Mouse (Mus musculus): Measurements from ENCODE around the gene Lmo2. TPM values are rescaled to one million over a fixed set of nuclear protein-coding genes. Genes with fewer than 3 reads are reported as not detected.
"Not testable (repeated sequence)": the region's sequence is repeated elsewhere in the genome, so short reads cannot be mapped to it uniquely, and the experiment has no call there.

Gene Lmo2
- polyA plus RNA-seq, 1 experiment = 585 TPM

- peak overlapping the region; percentile 96 for H3K4me3 ChIP-seq (replicated peaks)
- peaks cover 59% of the 10 kb centered on the region for H3K36me3 ChIP-seq (replicated peaks; ENCODE audit: low read length)
- H3K9me3 ChIP-seq = no peaks in the 10 kb centered on the region
- H3K27me3 ChIP-seq (replicated peaks) = no peaks in the 10 kb centered on the region
- no peak for TF ChIP-seq FLI1 (IDR thresholded peaks at IDR 0.05; ENCODE audit: low read length)
- no peak for TF ChIP-seq GATA1 (IDR thresholded peaks at IDR 0.05; ENCODE audit: borderline replicate concordance, low read length)
- peaks cover 76% of the 10 kb centered on the region for H3K4me1 ChIP-seq
Measured at GRCm38 (mm10) chr2:103970791-103971649, 13.2 kb downstream of the Lmo2 start.

GRCm38 (mm10) chr2:103971838-103972237 lies 14.1 kb downstream of the Lmo2 start:
- peaks cover 58% of the 10 kb centered on the region for H3K36me3 ChIP-seq (replicated peaks; ENCODE audit: low read length)
- H3K27me3 ChIP-seq (replicated peaks) = no peaks in the 10 kb centered on the region
- H3K9me3 ChIP-seq = no peaks in the 10 kb centered on the region
- TF ChIP-seq GATA1 (IDR thresholded peaks at IDR 0.05; ENCODE audit: borderline replicate concordance, low read length) = no peak
- no peak for TF ChIP-seq FLI1 (IDR thresholded peaks at IDR 0.05; ENCODE audit: low read length)
- H3K4me3 ChIP-seq (replicated peaks) = peak overlapping the region; percentile 96
- peaks cover 72% of the 10 kb centered on the region for H3K4me1 ChIP-seq

GRCm38 (mm10) chr2:103975904-103976303 lies 18.1 kb downstream of the Lmo2 start:
- H3K4me3 ChIP-seq (replicated peaks) = peak overlapping the region; percentile 28
- no peaks in the 10 kb centered on the region for H3K27me3 ChIP-seq (replicated peaks)
- H3K9me3 ChIP-seq = no peaks in the 10 kb centered on the region
- no peak for TF ChIP-seq GATA1 (IDR thresholded peaks at IDR 0.05; ENCODE audit: borderline replicate concordance, low read length)
- TF ChIP-seq FLI1 (IDR thresholded peaks at IDR 0.05; ENCODE audit: low read length) = no peak
- peaks cover 92% of the 10 kb centered on the region for H3K36me3 ChIP-seq (replicated peaks; ENCODE audit: low read length)
- peaks cover 80% of the 10 kb centered on the region for H3K4me1 ChIP-seq

DNA sequence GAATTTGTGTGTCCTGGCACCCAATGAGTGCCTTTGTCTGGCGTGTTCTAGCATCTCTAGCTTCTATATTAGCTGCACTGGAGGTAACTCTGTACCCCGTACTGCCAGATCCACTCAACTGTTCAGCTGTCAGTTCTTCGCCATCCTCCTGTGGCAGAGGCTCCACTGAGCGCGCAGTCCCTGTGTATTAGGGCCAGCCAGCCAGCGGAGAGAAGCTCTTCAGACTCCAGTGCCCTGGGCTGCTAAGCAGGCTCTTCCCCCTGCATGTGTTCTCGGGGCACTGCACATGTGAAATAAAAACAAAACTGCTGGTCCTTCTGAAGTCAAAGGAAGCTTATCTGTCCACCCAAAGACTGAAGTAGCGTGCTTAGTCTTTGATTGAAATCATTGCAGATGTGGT lies 19.4 kb downstream of the Lmo2 start:
- H3K4me3 ChIP-seq (replicated peaks) = no peak overlapping the region
- H3K27me3 ChIP-seq (replicated peaks) = no peaks in the 10 kb centered on the region
- peaks cover 99% of the 10 kb centered on the region for H3K36me3 ChIP-seq (replicated peaks; ENCODE audit: low read length)
- H3K4me1 ChIP-seq = peaks cover 72% of the 10 kb centered on the region
- no peaks in the 10 kb centered on the region for H3K9me3 ChIP-seq
- no peak for TF ChIP-seq FLI1 (IDR thresholded peaks at IDR 0.05; ENCODE audit: low read length)
- TF ChIP-seq GATA1 (IDR thresholded peaks at IDR 0.05; ENCODE audit: borderline replicate concordance, low read length) = no peak

DNA sequence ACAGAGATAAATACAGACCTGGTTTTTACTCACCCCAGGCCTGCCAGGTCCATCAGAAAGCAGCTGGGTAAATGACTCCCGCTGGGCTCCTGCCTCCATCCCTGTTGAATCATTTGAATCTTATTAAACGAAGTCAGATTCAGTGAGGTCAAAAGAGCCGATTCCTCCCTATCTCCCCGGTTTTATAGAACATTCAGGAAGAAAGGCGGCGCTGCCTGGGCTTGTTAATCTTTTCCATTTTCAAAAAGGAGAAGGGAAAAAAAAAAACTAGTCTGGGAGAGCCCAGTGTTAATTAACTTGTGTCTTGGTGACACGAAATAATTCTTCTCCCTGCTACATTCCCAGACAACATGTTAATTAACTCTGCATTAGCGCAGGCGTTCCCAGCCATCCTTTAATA lies 19.9 kb downstream of the Lmo2 start:
- Histone ChIP-seq H3K36me3 (replicated peaks; ENCODE audit: low read length) (peaks cover 99% of the 10 kb centered on the region), H3K9me3 (no peaks in the 10 kb centered on the region), H3K27me3 (replicated peaks) (no peaks in the 10 kb centered on the region), H3K4me3 (replicated peaks) (no peak overlapping the region), H3K4me1 (peaks cover 70% of the 10 kb centered on the region)
- TF ChIP-seq GATA1 (IDR thresholded peaks at IDR 0.05; ENCODE audit: borderline replicate concordance, low read length) (no peak), FLI1 (IDR thresholded peaks at IDR 0.05; ENCODE audit: low read length) (no peak)

DNA sequence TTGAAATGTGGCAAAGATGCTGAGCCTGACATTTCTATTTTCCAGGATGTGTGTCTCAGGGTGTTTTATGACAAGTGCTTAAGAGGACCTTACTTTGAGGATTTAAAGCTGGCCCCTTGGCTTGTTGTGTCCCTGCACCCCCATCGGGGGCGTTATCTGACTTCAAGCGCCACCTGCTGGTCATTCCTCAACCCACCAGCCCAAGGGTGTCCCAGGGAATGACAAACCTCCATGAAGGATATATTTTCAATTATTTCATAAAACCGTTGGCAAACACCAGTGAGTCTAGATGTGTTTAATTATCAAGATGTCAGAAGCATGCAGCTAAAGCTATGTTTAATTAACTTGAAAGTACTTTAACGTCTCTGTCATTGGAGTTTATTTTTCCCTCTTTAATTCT lies 24.5 kb downstream of the Lmo2 start:
- Histone ChIP-seq H3K9me3 (0 out of 2 replicates have a peak, but pooled peaks cover 4% of the 10 kb centered on the region), H3K36me3 (replicated peaks; ENCODE audit: low read length) (peaks cover 81% of the 10 kb centered on the region), H3K4me1 (peaks cover 54% of the 10 kb centered on the region)

DNA sequence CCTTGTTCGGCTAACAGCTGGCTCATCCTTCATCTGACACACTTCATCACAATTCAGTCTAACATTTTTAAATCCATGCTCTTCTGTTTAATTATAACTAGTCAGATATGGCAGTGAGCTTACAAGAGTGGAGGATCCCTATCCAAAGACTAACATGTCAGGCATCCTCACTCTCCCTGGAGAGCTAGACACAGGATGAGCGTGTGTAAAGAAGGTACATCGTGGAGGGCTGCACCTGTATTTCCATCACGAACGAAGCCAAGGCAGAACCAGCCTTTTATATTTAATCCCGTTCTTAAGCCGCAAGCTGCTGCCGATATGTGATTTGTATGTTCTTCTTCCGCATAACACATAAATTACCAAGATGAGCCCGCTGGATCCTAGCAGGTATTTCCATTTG lies 25.4 kb downstream of the Lmo2 start:
- peaks cover 72% of the 10 kb centered on the region for H3K36me3 ChIP-seq (replicated peaks; ENCODE audit: low read length)
- 0 out of 2 replicates have a peak, but pooled peaks cover 4% of the 10 kb centered on the region for H3K9me3 ChIP-seq
- no peaks in the 10 kb centered on the region for H3K27me3 ChIP-seq (replicated peaks)
- TF ChIP-seq FLI1 (IDR thresholded peaks at IDR 0.05; ENCODE audit: low read length) = no peak
- TF ChIP-seq GATA1 (IDR thresholded peaks at IDR 0.05; ENCODE audit: borderline replicate concordance, low read length) = no peak
- peaks cover 53% of the 10 kb centered on the region for H3K4me1 ChIP-seq
- H3K4me3 ChIP-seq (replicated peaks) = no peak overlapping the region

More for the DNA sequence above, 24.5 kb downstream of the Lmo2 start:
- Histone ChIP-seq H3K27me3 (replicated peaks) (no peaks in the 10 kb centered on the region), H3K4me3 (replicated peaks) (no peak overlapping the region)
- TF ChIP-seq FLI1 (IDR thresholded peaks at IDR 0.05; ENCODE audit: low read length) = no peak

DNA sequence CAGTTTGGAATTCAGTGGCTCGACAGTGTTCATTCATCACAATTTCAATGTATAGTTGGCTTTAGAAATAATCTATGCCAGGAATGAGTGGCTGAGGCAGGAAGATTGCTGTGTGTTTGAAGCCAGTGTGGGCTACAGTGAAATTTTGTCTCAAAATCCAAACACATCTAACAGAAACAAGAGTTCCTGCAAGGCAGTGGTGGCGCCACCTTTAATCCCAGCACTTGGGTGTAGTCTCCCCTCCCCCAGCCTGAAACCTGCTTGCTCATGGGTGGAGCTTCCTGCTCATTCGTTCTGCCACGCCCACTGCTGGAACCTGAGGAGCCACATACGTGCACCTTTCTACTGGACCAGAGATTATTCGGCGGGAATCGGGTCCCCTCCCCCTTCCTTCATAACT lies 29.8 kb downstream of the Lmo2 start:
- H3K4me3 ChIP-seq (replicated peaks); H3K27me3 ChIP-seq (replicated peaks); H3K9me3 ChIP-seq: not testable (repeated sequence)
- Histone ChIP-seq H3K4me1 (peaks cover 27% of the 10 kb centered on the region; the same call in 1 of the 2 replicates), H3K36me3 (replicated peaks; ENCODE audit: low read length) (peaks cover 28% of the 10 kb centered on the region)

DNA sequence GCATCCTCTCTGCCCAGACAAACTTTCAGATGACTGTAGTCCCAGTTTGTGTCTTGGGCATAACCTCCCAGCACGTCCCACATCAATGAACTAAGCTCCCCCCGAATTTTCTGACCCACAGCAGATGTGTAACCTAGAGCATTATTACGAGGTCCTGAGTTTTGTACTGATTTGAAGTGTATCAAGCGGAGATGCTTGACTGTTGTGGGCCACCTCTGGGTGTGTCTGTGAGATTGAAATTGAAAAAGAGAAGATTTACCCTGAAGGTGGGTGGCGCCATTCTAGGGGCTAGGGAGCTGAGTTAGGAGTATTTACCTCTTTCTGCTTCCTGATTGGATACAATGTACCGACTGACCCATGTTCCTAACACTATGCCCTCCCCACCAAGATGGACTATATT lies 31.9 kb downstream of the Lmo2 start:
- H3K27me3 ChIP-seq (replicated peaks) = no peaks in the 10 kb centered on the region
- peaks cover 8% of the 10 kb centered on the region for H3K36me3 ChIP-seq (replicated peaks; ENCODE audit: low read length)
- peaks cover 8% of the 10 kb centered on the region; the same call in 1 of the 2 replicates for H3K9me3 ChIP-seq
- peaks cover 12% of the 10 kb centered on the region; the same call in 1 of the 2 replicates for H3K4me1 ChIP-seq
- H3K4me3 ChIP-seq (replicated peaks) = no peak overlapping the region
- TF ChIP-seq FLI1 (IDR thresholded peaks at IDR 0.05; ENCODE audit: low read length) (no peak), GATA1 (IDR thresholded peaks at IDR 0.05; ENCODE audit: borderline replicate concordance, low read length) (no peak)

- TF ChIP-seq GATA1 (IDR thresholded peaks at IDR 0.05; ENCODE audit: borderline replicate concordance, low read length) (no peak), FLI1 (IDR thresholded peaks at IDR 0.05; ENCODE audit: low read length) (no peak)
- peaks cover 5% of the 10 kb centered on the region for H3K36me3 ChIP-seq (replicated peaks; ENCODE audit: low read length)
- H3K4me3 ChIP-seq (replicated peaks) = no peak overlapping the region
- peaks cover 8% of the 10 kb centered on the region; the same call in 1 of the 2 replicates for H3K9me3 ChIP-seq
- H3K4me1 ChIP-seq = peaks cover 11% of the 10 kb centered on the region; the same call in 1 of the 2 replicates
- no peaks in the 10 kb centered on the region for H3K27me3 ChIP-seq (replicated peaks)
Measured at GRCm38 (mm10) chr2:103991303-103991702, 33.5 kb downstream of the Lmo2 start.
